Mouse (Mus musculus) spleen, postnatal 4 days (tissue): ENCODE results near the gene Fasl.
A peak's percentile ranks its signal among the peaks of the same experiment; 100 is the strongest.

Experiments
- DNase-seq, 2 experiments: peaks; one replicate each; pipeline ENCODE4 v3.0.0; 2022; ENCODE audit warnings: low spot score in 2 of 2

Fasl gene

DNA sequence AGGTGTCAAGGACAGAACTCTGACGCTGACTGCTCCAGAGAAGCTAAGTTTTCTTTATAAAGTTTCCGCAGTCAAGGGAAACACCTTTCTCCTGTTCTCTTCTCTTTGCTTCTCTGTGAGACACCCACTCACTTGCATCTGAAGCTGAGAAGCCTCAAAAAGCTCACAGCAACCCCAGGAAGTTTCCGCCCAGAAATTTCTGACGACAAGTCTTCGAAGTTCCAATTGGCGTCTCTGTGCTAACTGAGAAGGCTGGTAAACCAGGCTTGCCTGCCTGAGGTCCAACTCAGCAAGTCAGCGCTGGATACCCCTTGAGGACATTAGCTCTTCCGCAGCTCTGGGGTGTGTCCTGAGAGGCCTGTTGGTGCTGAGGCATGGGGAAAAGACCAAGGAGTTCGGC is at the start of gene Fasl:
TSS of gene Fasl (minus strand) at position 157 of the 400 bp plus-strand sequence.
- no peak for DNase-seq

DNA sequence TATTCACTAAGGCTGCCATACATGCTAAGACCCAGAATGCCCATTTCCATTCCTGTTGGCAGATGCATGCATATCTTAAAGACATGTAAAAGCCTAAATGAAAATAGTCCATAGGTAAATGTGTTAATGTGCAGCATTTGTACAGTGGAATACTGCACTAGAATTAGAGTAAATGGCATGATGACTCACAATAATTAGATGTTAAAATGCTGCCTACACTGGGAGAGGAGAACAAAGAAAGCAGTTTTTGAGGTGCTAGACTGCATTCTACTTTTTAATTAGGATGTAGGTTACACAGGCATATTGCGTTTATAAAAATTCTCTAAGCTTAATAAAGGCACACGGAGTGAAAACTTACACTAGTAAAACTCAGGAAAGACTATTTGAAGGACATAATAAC is 38.4 kb upstream of the Fasl start:
- no peak for DNase-seq

DNA sequence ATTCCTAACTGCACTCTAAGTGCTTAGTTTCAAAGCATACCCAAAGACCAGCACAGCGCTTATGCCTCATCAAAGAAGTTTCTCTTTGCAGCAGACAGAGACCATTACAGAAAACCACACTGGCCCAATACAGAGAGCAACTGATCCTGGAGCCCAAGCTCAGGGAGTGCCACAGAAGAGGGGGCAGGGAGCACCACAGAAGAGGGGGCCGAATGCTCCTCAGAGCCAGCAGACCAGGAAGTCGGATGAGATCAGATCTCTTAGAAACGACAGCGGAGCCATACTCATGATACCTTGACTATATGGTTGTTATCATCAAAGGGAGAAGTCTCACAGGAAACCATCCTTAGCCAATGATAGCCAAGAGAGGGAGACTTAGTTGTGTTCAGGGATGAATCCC is 21.1 kb upstream of the Fasl start:
- DNase-seq = no peak

DNA sequence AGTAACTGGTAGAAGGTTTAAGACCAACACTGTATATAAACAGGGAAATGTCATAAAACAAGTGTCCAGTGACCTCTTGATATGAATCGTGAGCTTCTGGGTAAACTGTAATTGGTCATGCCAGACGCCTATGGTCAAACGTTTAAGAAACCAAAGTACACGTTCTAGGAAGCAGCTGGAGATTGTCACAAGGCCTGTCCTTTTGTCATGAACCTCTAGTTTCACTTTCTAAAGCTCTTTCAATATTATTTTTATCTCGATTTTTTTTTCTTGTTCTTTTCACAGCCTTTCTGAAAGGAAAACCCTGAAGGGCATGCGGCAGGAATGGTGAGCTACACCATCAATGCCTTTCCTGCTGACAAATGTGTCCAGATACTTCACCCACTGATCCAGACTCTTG is 20.7 kb upstream of the Fasl start:
- DNase-seq = no peak

DNA sequence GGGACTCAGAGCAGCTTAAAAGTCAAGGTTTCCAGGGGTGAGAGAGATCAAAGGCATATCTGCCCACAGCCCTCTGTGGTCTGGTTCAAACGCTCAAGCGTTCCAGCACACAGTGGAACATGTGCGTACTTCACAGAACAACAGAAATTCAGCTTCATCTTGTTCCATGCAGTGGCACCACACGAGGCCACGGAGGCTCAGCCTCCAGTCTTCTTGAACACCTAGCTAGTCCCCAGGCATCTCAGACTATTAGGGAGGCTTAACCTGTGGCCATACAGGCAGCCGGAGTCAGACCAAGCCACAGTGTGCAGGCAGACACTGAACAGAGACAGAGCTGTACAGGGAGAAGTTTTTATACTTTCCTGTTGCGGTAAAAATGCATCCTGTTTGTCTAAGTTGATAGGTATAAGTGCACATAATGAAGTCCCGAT is 16.3 kb upstream of the Fasl start:
- peak in 1 of 2 experiments; percentile 56 for DNase-seq

DNA sequence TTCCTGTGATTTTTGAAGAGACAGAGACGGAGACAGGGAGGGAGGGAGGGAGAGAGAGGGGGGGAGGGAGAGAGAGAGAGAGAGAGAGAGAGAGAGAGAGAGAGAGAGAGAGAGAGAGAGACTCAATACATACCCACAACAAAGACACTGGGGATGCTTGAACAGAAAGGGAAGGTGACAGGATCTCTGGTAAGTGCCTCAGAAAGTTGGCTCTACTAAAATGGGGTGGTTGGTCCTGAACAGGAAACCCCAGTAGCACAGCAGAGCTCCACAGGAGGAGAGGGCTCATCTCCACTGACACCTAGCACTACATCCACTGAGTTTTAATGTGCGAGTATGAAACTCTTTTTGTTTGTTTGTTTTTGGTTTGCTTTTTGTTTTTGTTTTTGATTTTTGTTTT is 13.0 kb upstream of the Fasl start:
- peak in 1 of 2 experiments; percentile 40 for DNase-seq

DNA sequence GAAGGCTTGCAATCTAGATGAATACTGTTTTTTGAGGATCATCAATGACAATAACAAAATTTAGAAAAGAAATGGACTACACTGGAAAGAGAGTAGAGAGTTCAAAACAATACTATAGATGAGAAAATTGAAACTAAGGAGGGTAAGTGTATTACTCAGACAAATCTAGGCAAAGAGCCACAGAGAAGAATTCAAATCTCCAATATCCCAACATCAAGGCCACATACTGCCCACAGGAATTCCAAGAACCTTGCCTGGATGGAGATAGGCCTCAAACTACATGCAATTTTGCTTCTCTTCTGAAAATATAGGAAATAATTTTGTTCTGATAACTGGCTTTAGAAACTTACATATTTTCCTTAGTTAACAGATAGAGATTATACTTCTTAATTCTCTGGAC is 12.0 kb upstream of the Fasl start:
- DNase-seq = no peak

DNA sequence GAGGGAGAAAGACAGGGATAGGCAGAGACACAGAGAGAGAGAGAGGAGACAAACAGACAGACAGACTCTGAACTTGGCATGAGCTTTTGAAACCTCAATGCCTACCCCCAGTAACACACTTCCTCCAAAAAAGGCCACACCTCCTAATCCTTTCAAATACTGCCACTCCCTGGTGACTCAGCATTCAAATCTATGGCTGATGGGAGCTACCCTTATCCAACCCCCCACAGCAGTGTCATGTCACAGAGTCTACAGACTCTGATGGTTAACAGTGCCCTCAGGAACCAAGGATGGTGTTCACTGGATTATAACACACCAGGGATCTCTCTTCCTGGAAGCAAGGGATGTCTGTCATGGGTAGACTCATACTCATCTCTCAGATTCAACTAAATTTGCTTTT is 11.5 kb upstream of the Fasl start:
- DNase-seq = peak in 1 of 2 experiments; percentile 44

DNA sequence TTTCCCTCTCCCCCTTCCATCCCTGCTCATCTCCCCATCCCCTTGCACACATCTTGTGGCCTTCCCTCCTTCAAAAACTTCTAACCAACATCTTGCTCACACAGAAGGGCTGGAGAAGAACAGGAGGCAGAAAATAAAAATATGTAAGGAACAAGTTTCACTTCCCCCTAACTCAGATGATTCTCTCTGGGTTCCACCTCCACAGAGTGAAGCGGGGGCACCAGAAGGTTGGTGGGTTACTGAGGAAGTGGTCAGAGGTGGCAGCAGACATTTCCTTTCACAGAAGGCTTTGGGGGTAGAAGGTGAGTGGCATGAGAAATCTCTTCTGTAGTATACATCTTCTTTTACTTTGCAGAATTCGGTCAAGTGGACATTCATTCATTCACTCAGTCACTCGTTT is 10.6 kb upstream of the Fasl start:
- DNase-seq = peak in 1 of 2 experiments; percentile 63

DNA sequence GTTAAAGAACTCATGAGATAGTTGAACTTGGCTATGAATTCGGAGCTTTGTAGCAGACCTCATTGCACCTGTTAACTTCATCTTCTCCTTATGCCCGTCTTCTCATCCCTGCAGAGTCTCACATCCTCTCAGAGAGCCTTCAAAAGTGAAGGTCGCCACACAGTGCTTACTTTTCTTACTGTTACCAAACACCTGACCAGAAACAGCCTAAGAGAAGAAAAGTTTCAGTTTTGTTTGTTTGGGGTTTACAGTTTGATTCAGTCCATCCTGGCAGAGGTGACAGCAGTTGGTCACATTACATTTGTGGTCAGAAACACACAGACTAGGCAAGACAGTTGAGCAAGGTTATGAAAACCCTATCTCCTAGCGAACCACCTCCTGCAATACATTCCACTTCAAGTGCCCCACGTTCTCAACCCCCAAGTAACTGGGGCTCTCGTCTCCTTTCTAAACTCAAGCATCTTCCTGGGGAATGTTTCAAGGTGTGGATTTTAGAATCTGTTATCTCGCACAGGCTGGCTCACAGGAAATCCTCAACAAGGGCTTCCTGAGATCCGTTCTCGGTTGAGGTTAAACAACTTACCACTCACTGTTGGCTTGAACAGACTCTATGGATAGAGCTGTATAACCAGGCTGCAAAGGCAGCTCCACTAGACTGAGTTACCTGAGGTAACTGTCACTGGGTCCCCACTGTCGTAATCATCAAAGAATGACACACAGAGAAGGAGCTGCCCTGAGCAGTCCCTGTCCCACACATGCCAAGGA is 6.3 kb upstream of the Fasl start:
- DNase-seq = peak in 1 of 2 experiments; percentile 53

DNA sequence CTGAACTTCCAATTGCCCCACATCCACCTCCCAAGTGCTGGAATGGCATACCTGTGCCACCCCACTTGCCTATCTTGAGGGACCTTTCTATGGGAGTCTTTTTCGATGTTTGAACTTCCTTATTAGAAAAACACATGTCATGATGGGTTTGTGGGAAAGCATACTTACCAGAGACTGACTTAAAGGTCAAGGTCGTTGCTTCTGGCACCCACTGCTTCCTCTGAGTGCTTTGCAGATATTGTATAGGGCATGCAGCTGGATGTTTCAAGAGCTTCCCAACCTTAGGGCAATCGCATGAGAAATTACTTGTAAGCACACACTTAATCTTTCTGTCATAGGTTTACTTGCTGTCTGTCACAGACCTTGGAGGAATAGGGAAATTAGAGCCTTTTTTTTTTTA is 5.0 kb upstream of the Fasl start:
- DNase-seq = peak in 1 of 2 experiments; percentile 53

DNA sequence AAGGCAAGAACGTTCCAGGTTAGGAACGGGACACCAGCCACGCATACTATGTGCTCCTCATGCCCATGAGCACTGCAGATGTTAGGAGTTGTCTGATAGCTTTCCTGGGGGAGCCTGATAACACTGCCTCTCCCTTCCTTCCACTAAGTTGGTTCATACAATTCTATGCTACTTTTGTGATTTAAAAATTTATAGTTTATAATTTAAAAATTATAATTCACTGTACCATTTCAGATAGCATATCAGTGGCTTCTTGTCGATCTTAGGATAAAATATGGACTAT is 4.3 kb upstream of the Fasl start:
- DNase-seq = no peak

DNA sequence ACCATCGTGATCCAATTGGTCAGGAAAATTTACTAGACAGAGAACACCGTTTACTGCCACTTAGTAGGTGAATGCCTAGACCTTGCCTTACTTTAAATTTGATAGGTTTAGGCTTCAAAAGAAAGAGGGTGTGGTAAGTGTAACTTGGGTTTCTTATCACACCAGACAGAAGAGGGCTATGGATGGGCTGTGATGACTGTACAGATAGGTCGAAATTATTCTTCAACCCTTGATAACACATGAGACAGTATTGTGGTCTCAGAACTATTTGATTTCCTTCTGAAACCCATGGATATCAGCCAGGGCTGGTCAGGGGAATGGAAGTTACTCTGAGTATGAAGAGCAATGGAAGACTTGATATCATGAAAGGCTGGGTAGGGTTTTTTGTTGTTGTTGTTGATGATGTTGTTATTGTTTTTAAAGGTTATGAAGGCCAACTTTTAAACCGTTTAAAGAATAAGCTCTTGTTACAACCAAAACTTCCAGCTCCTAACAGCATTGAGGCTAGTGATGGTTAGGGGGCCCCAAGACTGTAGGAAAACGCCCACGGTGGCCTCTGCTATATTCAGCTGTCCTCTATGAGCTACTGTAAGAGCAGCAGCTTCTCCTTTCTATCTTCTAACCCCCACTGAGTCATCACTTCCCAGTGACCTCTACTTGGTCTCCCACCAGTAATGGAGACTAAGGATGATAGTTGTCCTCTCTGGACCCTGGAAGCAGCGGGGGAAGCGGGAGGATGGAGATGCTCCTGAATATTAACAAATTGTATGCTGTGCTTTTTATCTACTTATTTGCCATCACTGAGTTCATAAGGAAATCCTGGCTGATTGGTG is 3.8 kb upstream of the Fasl start:
- DNase-seq = peak in 1 of 2 experiments; percentile 60

DNA sequence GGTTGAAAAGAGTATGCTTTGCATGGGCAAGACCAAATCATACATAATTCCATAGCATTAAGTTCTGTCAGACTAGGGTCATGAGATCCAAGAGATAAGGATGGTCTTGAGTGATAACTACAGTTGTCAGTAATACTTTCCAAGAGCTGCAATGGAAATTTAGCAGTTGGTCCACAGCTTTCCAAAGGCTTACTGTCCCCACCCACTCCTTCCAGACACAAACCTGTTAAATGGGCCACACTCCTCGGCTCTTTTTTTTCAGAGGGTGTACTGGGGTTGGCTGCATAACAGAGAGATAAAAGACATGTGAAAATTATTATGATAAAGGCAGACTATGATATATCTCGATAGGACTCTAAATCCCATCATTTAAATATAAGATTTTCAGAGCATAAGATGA is 5.6 kb downstream of the Fasl start:
- no peak for DNase-seq

DNA sequence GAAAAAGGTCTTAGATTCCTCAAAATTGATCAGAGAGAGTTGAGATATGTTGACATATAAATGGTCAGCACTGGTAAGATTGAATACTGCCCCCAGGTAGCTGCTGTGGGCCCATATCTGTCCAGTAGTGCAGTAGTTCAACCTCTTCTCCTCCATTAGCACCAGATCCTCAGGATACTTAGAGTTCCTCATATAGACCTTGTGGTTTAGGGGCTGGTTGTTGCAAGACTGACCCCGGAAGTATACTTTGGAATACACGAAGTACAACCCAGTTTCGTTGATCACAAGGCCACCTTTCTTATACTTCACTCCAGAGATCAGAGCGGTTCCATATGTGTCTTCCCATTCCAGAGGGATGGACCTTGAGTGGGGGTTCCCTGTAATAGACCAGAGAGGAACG is 6.7 kb downstream of the Fasl start:
- no peak for DNase-seq

DNA sequence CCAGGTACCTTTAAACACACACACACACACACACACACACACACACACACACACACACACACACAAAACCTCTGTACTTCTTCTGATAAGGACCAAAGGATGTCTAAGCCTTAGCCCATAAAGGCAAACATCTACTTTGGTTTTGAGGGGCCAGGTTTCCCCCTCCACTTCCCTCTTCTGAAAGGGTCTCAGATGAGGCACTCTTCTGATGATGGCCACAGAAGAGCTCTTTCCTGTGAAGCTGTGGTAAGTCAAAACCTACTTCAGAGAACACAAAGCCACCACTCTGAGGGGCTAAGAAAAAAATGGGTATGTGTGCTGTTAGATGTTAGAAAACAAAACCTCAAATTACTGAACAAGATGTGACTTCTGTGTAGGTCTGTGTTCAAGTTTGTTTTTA is 9.2 kb downstream of the Fasl start:
- DNase-seq = no peak

DNA sequence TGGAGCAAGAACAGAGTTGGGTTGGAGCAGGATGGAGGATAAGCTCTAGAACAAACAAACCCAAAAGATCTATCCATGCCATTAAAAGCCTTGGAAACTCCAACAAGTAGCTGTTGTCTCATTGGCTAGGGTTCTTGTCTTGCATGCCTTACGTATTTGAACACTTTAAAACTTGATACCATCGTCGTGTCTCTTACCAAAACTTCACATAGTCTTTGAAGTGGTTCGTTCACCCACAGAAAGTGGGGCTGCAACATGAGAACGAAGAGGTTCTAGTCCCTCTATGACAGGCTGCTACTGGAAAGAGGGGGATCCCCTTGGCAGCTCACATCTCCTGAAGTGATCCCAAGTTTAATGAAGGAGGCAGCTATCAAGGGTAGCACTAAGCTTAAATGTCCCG is 13.1 kb downstream of the Fasl start:
- DNase-seq = no peak

DNA sequence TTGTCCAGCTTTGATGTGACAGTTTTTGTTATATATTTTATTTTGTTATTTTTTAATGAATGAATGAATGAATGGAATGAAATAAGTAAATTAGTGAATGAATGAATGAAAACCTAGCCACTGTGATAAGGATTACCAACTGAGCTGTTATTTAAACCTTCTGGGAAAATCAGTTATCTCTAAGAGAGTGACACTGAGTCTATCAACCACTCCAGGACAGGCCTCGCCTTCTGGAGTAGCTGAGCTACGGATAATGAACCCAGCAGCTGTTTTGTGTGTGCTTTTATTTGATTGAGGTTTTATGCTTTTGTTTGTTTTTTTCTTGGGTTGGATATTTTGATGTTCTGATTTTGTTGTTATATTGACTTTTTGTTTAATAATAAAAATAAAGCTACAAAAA is 17.0 kb downstream of the Fasl start:
- DNase-seq = no peak

DNA sequence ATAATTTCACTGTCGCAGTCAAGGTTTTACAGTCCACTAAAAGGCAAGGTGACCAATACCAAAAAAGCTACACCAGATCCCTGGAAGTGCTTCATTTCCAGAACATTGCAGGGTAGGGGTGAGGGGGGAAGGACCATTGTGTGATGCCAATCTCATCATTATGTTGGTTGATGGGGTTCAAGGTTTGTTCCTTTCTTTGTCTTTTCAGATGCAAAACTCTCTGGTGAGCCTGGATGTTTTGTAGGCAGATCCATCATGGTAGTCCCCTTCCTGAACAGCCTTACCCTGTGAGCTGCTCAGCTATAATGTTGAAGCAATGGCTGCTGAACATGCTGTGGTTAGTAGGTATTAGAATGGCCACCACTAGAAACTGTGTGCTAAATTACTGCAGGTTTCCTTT is 19.0 kb downstream of the Fasl start:
- no peak for DNase-seq

DNA sequence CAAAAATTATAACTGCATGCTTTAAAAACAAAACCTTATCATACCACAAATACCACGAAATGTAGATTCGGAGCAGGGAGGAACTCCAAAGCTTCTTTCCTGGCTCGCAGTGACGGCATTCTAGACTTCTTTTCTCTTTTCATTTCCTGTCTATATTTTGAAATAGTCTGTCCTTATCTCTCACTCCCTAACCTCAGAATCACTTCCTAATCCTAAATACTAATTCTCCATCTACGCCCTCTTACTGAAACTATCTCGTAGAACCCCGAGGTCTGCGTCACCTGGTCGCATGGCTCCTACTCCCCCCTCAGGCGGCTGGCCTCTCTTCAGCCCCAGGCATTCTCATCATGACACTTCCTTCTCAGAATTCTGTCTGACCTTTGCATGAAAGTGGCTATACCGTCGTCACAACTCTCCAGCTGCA is 21.2 kb downstream of the Fasl start:
- DNase-seq = no peak

DNA sequence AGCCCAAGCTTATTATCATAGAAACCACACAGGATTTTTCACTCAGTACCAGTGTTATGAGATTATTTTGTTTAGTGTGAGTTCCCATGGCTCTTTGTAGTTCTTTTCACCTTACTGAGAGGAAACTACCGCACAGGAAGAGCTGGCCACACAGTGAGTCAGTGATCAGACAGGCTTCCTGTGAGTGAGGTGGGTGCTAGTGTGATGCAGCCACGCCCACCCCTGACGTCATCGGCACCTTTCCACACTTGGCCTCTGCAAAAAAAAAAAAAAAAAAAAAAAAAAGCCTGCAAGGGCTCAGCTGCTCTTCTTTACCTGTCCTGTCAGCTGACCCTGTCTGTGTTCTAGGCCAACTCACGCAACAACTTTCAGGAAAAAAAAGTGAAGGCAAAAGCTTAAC is 21.6 kb downstream of the Fasl start:
- DNase-seq = peak; percentile 78 to 87

DNA sequence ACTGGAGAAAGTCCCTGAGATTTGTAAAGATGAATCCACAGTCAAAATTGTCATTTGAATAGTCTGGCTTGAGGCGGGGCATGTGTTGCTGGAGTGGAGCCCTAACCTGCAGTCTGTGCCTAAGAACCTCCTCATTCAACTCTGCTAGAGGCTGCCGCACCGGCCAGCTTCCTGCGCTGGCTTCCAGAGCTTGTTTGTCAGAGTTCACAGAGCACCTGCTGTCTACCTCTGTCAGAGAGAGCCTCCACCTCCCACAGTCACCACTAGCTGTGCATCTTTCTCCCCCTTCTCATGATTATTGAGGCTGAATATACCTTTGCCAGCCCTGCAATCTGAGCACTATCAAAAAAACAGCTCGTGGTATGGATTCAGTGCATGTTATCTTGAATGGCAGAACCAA is 22.4 kb downstream of the Fasl start:
- no peak for DNase-seq

DNA sequence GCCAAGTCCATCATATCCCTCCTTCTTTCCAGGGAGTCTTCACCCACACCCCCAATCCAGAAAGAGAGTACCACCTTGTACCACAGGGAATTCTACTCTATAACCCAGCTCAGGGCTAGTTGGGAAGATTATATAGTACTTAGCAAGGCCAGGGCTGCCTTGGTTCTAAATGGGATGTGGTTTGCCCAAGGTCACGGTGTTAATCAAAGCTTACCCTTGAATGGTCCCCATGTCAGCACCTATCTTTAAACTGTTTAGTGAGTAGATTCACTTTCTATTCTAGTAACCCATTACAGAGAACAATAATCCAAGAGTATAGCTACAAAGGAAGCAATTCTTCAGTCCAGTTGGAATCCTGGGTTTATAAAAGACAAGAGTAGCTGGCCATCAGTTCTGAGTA is 23.3 kb downstream of the Fasl start:
- DNase-seq = no peak
